Mouse (Mus musculus) ES-E14 (cell line): ENCODE measurements at regions not wholly inside any gene's neighbourhood (a gene's known extent, or its start where the extent isn't known, plus 50 kb on each side); places are given as distances from the start of the nearest gene placed in this dataset.

Experiments
- MAFK ChIP-seq: IDR thresholded peaks from 2 replicates; pipeline ENCODE4 v1.6.1; 2014; ENCODE audit warnings: mild to moderate bottlenecking, low read depth, low read length, inconsistent platforms; ENCODE audit not compliant: insufficient read depth
- ZNF384 ChIP-seq: IDR thresholded peaks from 2 replicates; pipeline ENCODE4 v1.6.1; 2012; ENCODE audit warnings: low read depth, low read length, inconsistent platforms

DNA sequence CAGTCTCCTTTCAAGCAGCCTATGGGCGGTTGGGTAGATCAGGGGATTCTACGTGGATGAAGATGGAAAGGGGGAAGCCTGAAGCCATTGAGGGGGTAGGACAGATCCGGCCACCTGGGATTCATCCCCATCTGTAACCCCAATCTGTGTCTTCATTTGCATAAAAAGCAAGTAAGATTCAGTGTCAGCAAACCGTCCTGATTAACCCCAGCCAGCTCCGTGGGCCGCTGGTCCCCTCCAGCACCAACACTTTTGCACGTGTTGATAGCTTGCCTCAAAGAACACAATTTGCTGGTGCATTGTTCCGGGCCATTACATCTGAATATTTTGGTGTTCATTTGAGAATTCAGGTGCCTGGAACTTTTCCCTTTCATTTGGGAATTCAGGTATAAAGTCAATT lies 287.7 kb downstream of the Rps6kc1 start:
- TF ChIP-seq ZNF384 = no peak
- no peak for TF ChIP-seq MAFK
